Mouse (Mus musculus): ENCODE data around the gene Drc7.

DNA sequence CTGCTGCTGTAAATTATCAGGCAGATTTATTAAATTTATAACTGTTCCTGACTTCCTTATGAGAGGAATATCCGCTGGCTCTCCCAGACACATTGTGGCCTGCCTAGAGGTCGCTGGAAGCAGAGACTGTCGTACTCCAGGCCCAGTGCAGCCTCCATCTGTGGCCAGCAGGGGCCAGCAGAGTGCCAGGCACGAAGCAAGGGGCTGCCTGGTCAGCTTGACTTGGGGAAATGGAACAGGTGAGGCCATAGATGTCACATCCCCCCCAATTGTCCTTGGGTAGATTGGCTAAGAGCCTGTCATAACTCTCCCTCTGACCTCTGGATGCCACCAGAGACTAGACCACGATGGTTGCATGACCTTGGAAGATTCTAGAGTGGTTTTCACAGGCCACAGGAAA is 44.1 kb downstream of the Drc7 start:
- TF ChIP-seq GATA1 (IDR thresholded peaks at IDR 0.05; ENCODE audit: low read length) (no peak), TAL1 (IDR thresholded peaks at IDR 0.05; ENCODE audit: low read length) (no peak)
